Mouse (Mus musculus) heart, postnatal 0 days (tissue): Measurements from ENCODE around the gene Dgkb. TPM values are rescaled to one million over a fixed set of nuclear protein-coding genes. Genes with fewer than 3 reads are reported as not detected.

ENCODE experiments used
- ATAC-seq: fragments of 200-750 bp; cut with Nextera tagmentation; 2 replicates; pipeline ENCODE4 v1.8.0; 2017; ENCODE audit warnings: low read depth, moderate number of reproducible peaks, moderate library complexity; ENCODE audit not compliant: insufficient read depth
- DNase-seq: peaks from one replicate; pipeline ENCODE4 v3.0.0-alpha.2; 2016; ENCODE audit warnings: low spot score
- H3K27ac ChIP-seq: fragments of 300-500 bp; sonication (generic); 2 replicates; pipeline ENCODE4 v1.5.1; 2014; ENCODE audit warnings: low read depth, mild to moderate bottlenecking
- H3K27me3 ChIP-seq: fragments of 300-500 bp; sonication (generic); 2 replicates; pipeline ENCODE4 v1.6.1; 2014; ENCODE audit warnings: low read length, mixed read lengths; ENCODE audit not compliant: control insufficient read depth, insufficient read depth
- H3K36me3 ChIP-seq: fragments of 300-500 bp; sonication (generic); replicated peaks from 2 replicates; pipeline ENCODE4 v1.6.1; 2014; ENCODE audit warnings: low read length, mixed read lengths; ENCODE audit not compliant: control insufficient read depth, insufficient read depth
- H3K4me1 ChIP-seq: fragments of 300-500 bp; sonication (generic); 2 replicates; pipeline ENCODE4 v1.6.1; 2014; ENCODE audit warnings: antibody characterized with exemption; ENCODE audit not compliant: control insufficient read depth, insufficient read depth
- H3K4me2 ChIP-seq: fragments of 300-500 bp; sonication (generic); 2 replicates; pipeline ENCODE4 v1.6.1; 2014; ENCODE audit warnings: low read depth, mild to moderate bottlenecking, low read length, moderate library complexity
- H3K4me3 ChIP-seq: fragments of 300-500 bp; sonication (generic); 2 replicates; pipeline ENCODE4 v1.5.1; 2014; ENCODE audit warnings: low read depth, low read length
- H3K9ac ChIP-seq: fragments of 300-500 bp; sonication (generic); replicated peaks from 2 replicates; pipeline ENCODE4 v1.6.1; 2014; ENCODE audit warnings: low read depth, low read length, mixed read lengths
- H3K9me3 ChIP-seq: fragments of 300-500 bp; sonication (generic); replicated peaks from 2 replicates; pipeline ENCODE4 v1.6.1; 2016; ENCODE audit warnings: low read length; ENCODE audit not compliant: control insufficient read depth
- CTCF ChIP-seq: IDR thresholded peaks from 2 replicates; pipeline ENCODE4 v1.5.1; 2016; ENCODE audit warnings: antibody characterized with exemption, control low read depth, low read depth
- EP300 ChIP-seq: IDR thresholded peaks from 2 replicates; pipeline ENCODE4 v1.6.1; 2016; ENCODE audit warnings: antibody characterized with exemption, low read depth
- WGBS: fragments of 180-500 bp; shearing (Covaris S2); extraction: QIAGEN DNeasy Blood & Tissue Kit; methylation state at CpG from one replicate; pipeline ENCODE4 v1.1.7; 2014; 5-methylcytosine and 5-hydroxymethylcytosine counted together
- polyA plus RNA-seq: library from polyadenylated mRNA; unstranded; fragments of >200 nt; fragmentation: Nextera tagmentation; extraction: Ambion mirVana; gene quantifications from 2 replicates; pipeline ENCODE4 v1.2.1, GENCODE M21; 2015
- total RNA-seq: library from RNA; depleted of rRNA; stranded (reverse); fragments of >200 nt; gene quantifications from 2 replicates; pipeline ENCODE4 v1.2.3, GENCODE M21; 2014; ENCODE audit warnings: low replicate concordance

Dgkb gene
- total and polyA plus RNA-seq, 2 experiments from 2014 or later, result 0.20 TPM; not detected in 1

- H3K9me3 ChIP-seq, result no peaks in the 10 kb centered on the region
- WGBS, result 58% methylated on average over 4 of the region's 4 CpGs
- no peaks in the 10 kb centered on the region for H3K36me3 ChIP-seq
- no peaks in the 10 kb centered on the region for H3K4me1 ChIP-seq
- no peak overlapping the region for H3K4me2 ChIP-seq
- DNase-seq (no peak), ATAC-seq (no peak)
- H3K27ac ChIP-seq, result no peak overlapping the region
- no peak for TF ChIP-seq EP300
- TF ChIP-seq CTCF, result no peak
- H3K9ac ChIP-seq, result no peak overlapping the region
- H3K27me3 ChIP-seq, result no peaks in the 10 kb centered on the region
- no peak overlapping the region for H3K4me3 ChIP-seq
Observed at GRCm38 (mm10) chr12:37883781-37884180, 66.3 kb downstream of the Dgkb start.

DNA sequence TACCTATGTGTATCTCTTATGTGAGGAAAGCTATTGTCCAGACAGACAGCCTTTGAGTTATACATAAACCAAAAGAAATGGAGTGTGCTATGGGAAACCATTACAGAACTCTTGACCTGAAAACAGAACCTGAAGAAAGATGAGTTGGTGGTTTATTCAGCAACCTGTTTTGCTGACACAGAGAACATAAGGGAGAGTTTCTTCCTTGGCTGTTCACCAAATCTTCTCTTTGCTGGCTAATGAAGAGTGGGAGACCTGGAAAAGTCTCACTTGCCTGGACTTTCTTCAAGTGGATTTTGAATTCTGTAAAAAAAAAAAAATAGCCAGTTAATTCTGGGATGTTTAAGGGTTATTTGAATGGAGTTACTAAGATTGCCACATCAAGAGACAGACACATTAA, 71.1 kb downstream of the Dgkb start:
- no peaks in the 10 kb centered on the region for H3K9me3 ChIP-seq
- H3K36me3 ChIP-seq, result no peaks in the 10 kb centered on the region
- H3K9ac ChIP-seq, result no peak overlapping the region
- ATAC-seq (no peak), DNase-seq (no peak)
- H3K27ac ChIP-seq, result no peak overlapping the region
- no peak overlapping the region for H3K4me3 ChIP-seq
- no peak overlapping the region for H3K4me2 ChIP-seq
- TF ChIP-seq CTCF, result no peak
- TF ChIP-seq EP300, result no peak
- no peaks in the 10 kb centered on the region for H3K27me3 ChIP-seq
- H3K4me1 ChIP-seq, result no peaks in the 10 kb centered on the region

DNA sequence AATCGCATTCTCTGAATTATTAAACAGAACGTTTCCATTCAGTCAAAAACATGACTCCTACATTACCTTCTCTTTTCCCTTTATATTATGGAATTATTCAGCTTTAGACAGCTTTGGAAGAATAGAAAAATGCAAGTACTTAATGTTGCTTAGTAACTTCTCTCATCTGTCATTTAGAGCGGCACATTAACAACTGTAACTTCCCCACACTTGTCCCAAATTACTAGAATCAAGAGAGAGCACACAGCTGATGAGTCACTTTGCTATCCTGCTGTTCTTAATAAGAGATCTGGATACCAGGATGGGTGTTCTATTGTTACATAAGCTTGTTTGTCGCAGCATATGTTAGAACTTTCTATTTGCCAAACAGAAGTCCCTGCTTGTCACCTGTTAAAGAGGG, 71.9 kb downstream of the Dgkb start:
- no peak for TF ChIP-seq CTCF
- TF ChIP-seq EP300, result no peak
- Histone ChIP-seq H3K4me3 (no peak overlapping the region), H3K4me1 (no peaks in the 10 kb centered on the region), H3K36me3 (no peaks in the 10 kb centered on the region), H3K9me3 (no peaks in the 10 kb centered on the region), H3K4me2 (no peak overlapping the region), H3K27me3 (no peaks in the 10 kb centered on the region), H3K9ac (no peak overlapping the region), H3K27ac (no peak overlapping the region)
- DNase-seq (no peak), ATAC-seq (no peak)
- WGBS, result 75% methylated on average over 4 of the region's 4 CpGs

DNA sequence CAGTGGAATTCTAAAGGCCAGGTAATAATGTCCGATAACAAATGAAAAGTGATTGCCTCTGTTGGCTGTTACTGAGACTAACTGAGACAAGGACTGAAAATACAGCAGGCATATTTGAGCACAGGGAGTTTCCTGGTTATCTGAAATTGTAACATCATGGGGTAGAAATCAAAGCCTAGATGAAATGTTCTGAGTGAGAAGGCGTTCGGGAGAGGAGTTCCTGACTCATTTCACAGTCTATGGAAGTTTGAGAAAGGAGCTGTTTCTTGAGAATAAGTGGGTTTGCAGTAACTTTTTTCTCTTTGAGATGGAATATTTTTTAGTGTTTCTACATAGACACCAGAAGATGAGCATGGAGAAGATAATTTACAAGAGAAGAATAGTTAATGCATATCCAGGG, 73.8 kb downstream of the Dgkb start:
- Histone ChIP-seq H3K27ac (no peak overlapping the region), H3K9ac (no peak overlapping the region), H3K9me3 (no peaks in the 10 kb centered on the region), H3K4me2 (no peak overlapping the region), H3K4me1 (no peaks in the 10 kb centered on the region), H3K36me3 (no peaks in the 10 kb centered on the region), H3K27me3 (no peaks in the 10 kb centered on the region), H3K4me3 (no peak overlapping the region)
- TF ChIP-seq EP300, result no peak
- no peak for TF ChIP-seq CTCF
- 74% methylated on average over 3 of the region's 3 CpGs for WGBS
- DNase-seq, result no peak
- ATAC-seq, result no peak

DNA sequence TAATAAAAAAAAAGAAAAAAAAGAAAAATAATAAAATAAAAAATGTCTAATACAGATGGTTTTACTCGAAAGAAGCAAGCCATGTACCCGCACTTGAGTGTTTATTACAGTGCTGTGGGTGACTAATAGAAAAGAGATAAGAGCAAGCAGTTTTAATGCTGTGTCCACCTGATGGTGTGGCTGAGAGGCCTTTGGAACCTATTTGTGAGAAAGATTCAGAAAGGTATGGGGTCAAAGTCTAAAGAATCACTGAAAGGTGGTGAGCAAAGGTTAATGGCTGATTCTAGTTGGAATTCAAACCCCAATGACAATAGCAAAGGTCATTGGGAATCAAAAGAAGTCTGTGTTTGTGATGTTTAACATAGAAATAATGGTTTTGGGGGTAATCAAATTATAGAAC, 124.6 kb downstream of the Dgkb start:
- 90% methylated on average over 2 of the region's 2 CpGs for WGBS
- TF ChIP-seq CTCF (no peak), EP300 (no peak)

GRCm38 (mm10) chr12:37956193-37956592, 138.7 kb downstream of the Dgkb start:
- TF ChIP-seq EP300 (no peak), CTCF (no peak)
- no peak for DNase-seq
- Histone ChIP-seq H3K4me2 (no peak overlapping the region), H3K4me1 (no peaks in the 10 kb centered on the region), H3K4me3 (no peak overlapping the region), H3K9me3 (no peaks in the 10 kb centered on the region), H3K9ac (no peak overlapping the region), H3K36me3 (no peaks in the 10 kb centered on the region), H3K27ac (no peak overlapping the region), H3K27me3 (no peaks in the 10 kb centered on the region)
- ATAC-seq, result no peak
- WGBS, result 59% methylated on average over 4 of the region's 4 CpGs

More for the DNA sequence above, 124.6 kb downstream of the Dgkb start:
- Histone ChIP-seq H3K36me3 (no peaks in the 10 kb centered on the region), H3K9ac (no peak overlapping the region), H3K4me2 (no peak overlapping the region), H3K9me3 (no peaks in the 10 kb centered on the region), H3K27me3 (no peaks in the 10 kb centered on the region), H3K4me3 (no peak overlapping the region), H3K27ac (no peak overlapping the region), H3K4me1 (no peaks in the 10 kb centered on the region)
- DNase-seq (no peak), ATAC-seq (no peak)
